In genomic region chr15:72343794-72344193, GRCm38 (mm10) we compare ENCODE assay signal across 25 mouse cellular contexts.
"Had no signal": no experiment of that assay in that cellular context is flagged by ENCODE, and none has a peak within 500 bp of the region (broad histone marks: within the 10 kb centered on the region; RNA-seq: fewer than 3 reads in every experiment).

No protein-coding gene starts in this region.

- H3K4me1 ChIP-seq: embryonic facial prominence, embryonic 10.5 days; embryonic facial prominence, embryonic 12.5 days; embryonic facial prominence, embryonic 13.5 days; embryonic facial prominence, embryonic 15.5 days; forebrain, embryonic 13.5 days; forebrain, embryonic 15.5 days had no signal

- ATAC-seq: forebrain, embryonic 13.5 days; forebrain, embryonic 15.5 days; forebrain, embryonic 16.5 days; forebrain, postnatal 0 days had no signal

- H3K36me3 ChIP-seq: embryonic facial prominence, embryonic 10.5 days; embryonic facial prominence, embryonic 12.5 days; embryonic facial prominence, embryonic 13.5 days; embryonic facial prominence, embryonic 15.5 days; forebrain, embryonic 10.5 days; forebrain, embryonic 12.5 days; forebrain, embryonic 15.5 days had no signal

- DNase-seq: cerebellum, adult 9-10 months; cerebellum, adult 9-11 months; cerebellum, postnatal 10 days; cerebellum, postnatal 14 days; cerebellum, postnatal 25 days; cerebellum, postnatal 36 days; embryo, embryonic 11 days; forebrain, postnatal 0 days; gastrocnemius, adult 2 months; gastrocnemius, postnatal 10 days; gastrocnemius, postnatal 14 days; gastrocnemius, postnatal 25 days; gastrocnemius, postnatal 36 days; heart, adult 18-20 months; heart, adult 2 months had no signal

- H3K4me2 ChIP-seq: embryonic facial prominence, embryonic 12.5 days; embryonic facial prominence, embryonic 13.5 days; embryonic facial prominence, embryonic 15.5 days; forebrain, embryonic 12.5 days; forebrain, embryonic 13.5 days; forebrain, embryonic 15.5 days had no signal

- H3K27me3 ChIP-seq: embryonic facial prominence, embryonic 12.5 days; embryonic facial prominence, embryonic 13.5 days; embryonic facial prominence, embryonic 15.5 days; forebrain, embryonic 12.5 days; forebrain, embryonic 13.5 days; forebrain, embryonic 15.5 days had no signal

- H3K9ac ChIP-seq: embryonic facial prominence, embryonic 12.5 days; embryonic facial prominence, embryonic 13.5 days; embryonic facial prominence, embryonic 15.5 days; forebrain, embryonic 12.5 days; forebrain, embryonic 13.5 days; forebrain, embryonic 15.5 days; forebrain, postnatal 0 days had no signal

- H3K4me3 ChIP-seq: embryonic facial prominence, embryonic 10.5 days; embryonic facial prominence, embryonic 12.5 days; embryonic facial prominence, embryonic 13.5 days; embryonic facial prominence, embryonic 15.5 days; erythroblast, embryonic 14.5 days; forebrain, embryonic 10.5 days; forebrain, embryonic 12.5 days; forebrain, embryonic 13.5 days; forebrain, embryonic 15.5 days; gastrocnemius, adult 2 months; heart, adult 2 months had no signal

- H3K27ac ChIP-seq: embryonic facial prominence, embryonic 10.5 days; embryonic facial prominence, embryonic 12.5 days; embryonic facial prominence, embryonic 13.5 days; embryonic facial prominence, embryonic 15.5 days; forebrain, embryonic 10.5 days; forebrain, embryonic 12.5 days; forebrain, embryonic 13.5 days; forebrain, embryonic 15.5 days; gastrocnemius, adult 2 months; heart, adult 2 months had no signal

- H3K9me3 ChIP-seq: embryonic facial prominence, embryonic 10.5 days; embryonic facial prominence, embryonic 12.5 days; embryonic facial prominence, embryonic 13.5 days; embryonic facial prominence, embryonic 15.5 days; forebrain, embryonic 10.5 days; forebrain, embryonic 12.5 days; forebrain, embryonic 13.5 days; forebrain, embryonic 15.5 days had no signal
